Mouse (Mus musculus) heart, adult 2 months (tissue): Measurements from ENCODE around the gene Gm49387.

ENCODE experiments used
- CTCF ChIP-seq: fragments of 200-600 bp; IDR thresholded peaks from 2 replicates; pipeline ENCODE4 v1.8.1; 2022; ENCODE audit warnings: antibody characterized with exemption, mild to moderate bottlenecking, moderate library complexity
- POLR2A ChIP-seq: fragments of 200-500 bp; IDR thresholded peaks from 2 replicates; pipeline ENCODE4 v1.6.1; 2011; ENCODE audit warnings: mild to moderate bottlenecking, low read depth, low read length, control low read depth; ENCODE audit not compliant: insufficient read depth

DNA sequence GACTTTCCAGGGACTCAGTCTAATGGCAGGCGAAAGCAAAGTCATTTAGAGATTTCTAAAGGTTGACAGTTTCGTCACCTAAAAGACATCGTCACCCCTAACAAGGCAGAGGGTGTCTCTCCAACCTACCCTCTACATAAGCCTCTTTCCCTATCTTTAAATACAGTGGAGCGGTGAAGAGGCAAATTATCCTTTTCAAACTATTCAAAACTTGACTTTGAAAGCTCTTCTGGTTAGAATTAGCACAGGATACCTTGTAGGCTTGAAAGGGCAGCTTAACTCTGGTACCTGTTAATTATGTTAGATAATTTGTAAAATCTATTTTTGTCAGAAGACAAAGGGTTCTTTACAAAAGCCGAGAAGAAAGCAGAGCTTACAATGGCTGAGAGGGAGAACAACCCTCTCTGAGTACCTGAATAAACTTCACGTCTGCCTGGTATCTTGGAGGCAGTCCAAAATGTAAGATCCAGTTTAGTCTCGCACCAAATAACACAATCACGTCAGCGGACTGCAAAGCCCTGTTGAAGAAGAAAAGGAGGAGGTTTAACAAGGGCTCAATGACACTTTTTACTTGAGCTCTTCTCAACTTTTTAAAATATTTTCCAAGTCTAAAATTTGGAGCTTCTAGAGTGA, 20.0 kb downstream of the Gm49387 start:
- TF ChIP-seq POLR2A (no peak), CTCF (no peak)
